Mouse (Mus musculus): ENCODE data around the gene Pard3.

The Pard3 gene

DNA sequence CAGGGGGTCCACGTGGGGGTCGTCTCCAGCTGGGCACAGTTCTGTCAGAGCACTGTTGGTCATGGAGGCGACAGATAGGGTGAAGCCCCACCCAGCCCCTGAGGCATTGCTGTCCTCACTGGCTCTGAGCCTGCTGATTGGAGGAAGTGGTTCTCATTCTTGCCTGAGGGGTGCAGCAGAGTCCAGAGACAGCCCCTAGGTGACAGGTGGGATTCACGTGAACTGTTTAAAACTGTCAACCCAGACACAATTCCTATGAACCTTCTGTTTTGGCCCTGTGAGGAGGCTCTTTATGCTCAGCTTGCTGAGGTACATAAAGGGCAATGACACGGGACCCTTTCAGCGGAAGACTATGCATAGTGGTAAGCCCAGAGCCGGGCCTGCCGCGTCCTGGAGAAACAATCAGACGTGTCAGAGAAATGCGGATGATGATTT, 488.5 kb downstream of the Pard3 start:
- CTCF ChIA-PET = interaction anchor here (0.6 kb wide), 1 partner anchor 273 kb away, joined by 11 read pairs; no protein-coding TSS in a partner anchor

GRCm38 (mm10) chr8:127552836-127553235, 489.1 kb downstream of the Pard3 start:
- CTCF ChIA-PET = no interaction called here

DNA sequence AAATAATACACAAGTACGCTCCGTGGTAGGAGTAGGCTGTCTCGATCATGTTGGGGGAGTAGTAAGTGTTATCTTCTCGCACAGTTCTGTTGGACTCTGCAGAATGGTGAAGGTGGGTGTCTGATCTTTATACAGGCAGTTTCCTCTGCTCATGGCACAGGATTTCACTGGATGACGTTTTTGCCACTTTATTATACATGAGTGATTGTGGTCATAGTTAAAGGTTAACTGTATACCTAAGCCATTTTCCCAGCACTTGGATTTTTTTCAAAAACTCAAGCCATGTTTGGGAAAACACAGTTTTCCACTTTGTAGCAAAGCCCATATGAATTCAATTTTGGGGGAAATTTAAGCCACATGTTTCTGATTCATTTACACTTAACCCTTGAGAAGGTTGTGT, 489.9 kb downstream of the Pard3 start:
- CTCF ChIA-PET = no interaction called here

GRCm38 (mm10) chr8:127555795-127556194, 492.1 kb downstream of the Pard3 start:
- CTCF ChIA-PET = no interaction called here

DNA sequence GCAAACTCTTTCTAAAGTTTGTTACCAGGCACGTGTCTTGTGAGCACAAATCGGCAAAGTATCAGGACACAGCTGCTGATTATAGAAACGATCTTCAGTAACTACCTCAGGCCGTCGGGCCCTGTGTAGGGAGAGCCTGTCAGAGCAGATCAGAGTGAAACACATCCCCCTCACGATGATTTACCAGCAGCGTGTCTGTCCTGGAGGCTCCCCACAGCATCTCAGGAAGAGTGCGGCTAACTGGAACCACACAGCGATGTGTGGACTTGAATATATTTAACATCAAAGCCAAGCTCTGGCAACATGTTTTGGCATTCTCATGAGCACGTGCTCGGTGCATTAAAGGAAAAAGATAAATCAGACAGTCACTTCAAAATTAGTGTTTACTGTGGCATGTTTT, 493.3 kb downstream of the Pard3 start:
- CTCF ChIA-PET = no interaction called here

DNA sequence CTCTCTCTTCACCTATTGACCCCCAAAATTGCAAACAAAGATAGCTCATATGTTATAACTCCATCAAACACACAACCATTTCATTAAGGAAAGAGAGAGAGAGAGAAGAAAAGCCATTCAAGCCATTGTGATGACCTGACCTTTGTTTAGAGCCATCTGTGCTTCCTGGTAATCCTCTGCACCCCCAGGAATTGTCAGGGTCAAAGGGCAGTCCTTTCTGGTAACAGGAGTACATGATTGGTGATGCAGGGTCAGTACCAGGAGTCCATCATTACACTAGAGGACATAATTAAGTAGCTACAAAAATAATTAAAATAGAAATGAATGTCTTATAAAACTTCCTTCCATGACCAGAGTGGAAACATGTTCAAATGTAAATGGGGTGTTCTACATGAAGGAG, 493.9 kb downstream of the Pard3 start:
- CTCF ChIA-PET = no interaction called here

GRCm38 (mm10) chr8:127563634-127564033, 499.9 kb downstream of the Pard3 start:
- CTCF ChIA-PET = no interaction called here

DNA sequence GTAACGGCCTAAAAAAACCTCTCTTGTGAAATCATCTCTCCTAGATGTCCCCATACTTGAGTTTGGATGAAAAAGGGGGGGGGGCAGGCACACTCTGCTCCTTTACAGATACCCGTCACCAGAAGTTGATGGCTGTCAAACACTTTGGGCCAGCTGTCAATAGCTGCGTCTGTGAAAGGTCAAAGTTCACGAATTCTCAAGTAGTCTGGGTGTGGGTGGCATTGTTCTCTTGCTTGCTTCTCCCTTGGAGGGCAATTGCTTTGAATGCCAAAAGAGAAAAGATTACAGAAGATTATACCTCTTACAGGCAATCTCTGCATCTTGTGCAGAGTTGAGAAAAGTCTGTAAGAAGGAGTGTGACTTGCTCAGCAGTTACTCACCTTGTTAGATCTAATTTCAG, 500.7 kb downstream of the Pard3 start:
- CTCF ChIA-PET = no interaction called here

DNA sequence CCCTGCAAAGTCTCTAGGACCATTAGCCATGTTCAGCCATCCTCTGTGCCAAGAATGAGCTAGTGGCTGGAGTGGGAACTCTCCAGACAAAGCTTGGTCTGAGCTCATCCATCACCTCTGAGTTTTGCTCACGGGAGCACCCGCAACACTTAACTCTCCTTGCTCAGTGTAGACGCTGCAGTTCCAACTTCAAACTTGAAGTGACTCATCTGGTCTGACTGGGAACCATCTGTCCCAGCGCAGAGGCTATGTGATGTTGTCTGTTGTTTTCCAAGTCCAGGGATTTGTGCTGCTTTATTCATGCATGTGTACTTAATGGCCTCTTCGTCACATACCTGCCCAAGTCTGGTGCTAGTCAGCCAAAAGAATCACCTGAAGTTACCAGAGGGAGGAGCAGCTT, 505.5 kb downstream of the Pard3 start:
- CTCF ChIA-PET = no interaction called here

GRCm38 (mm10) chr8:127570527-127570926, 506.8 kb downstream of the Pard3 start:
- CTCF ChIA-PET = no interaction called here

- CTCF ChIA-PET = no interaction called here
These were observed 508.8 kb downstream of the Pard3 start for GRCm38 (mm10) chr8:127572493-127572892.

- CTCF ChIA-PET = no interaction called here
These were observed 513.0 kb downstream of the Pard3 start for GRCm38 (mm10) chr8:127576657-127577056.

GRCm38 (mm10) chr8:127577656-127578055, 514.0 kb downstream of the Pard3 start:
- CTCF ChIA-PET = interaction anchor here (0.5 kb wide), 1 partner anchor 93 kb away, joined by 3 read pairs; no protein-coding TSS in a partner anchor

DNA sequence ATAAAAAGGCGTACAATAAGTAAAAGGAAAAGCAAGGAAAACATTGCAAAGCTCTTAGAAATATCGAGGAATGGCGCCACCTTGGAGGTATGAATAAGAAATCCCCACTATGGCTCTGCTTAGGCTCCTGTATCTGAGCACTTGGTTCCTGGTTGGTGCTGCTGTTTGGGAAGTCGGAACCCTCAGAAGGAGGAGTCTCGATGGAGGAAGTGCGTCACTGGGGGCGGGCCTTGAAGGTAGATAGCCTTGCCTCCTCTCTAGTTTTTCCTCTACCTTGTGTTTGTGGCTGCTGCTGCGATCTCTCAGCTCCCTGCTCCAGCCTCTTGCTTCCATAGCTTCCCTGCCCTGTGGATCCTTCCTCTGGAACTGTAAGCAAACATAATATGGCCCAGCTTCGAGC, 515.7 kb downstream of the Pard3 start:
- CTCF ChIA-PET = interaction anchor here (0.7 kb wide), 1 partner anchor 116 kb away, joined by 4 read pairs; no protein-coding TSS in a partner anchor

- CTCF ChIA-PET = no interaction called here
These were observed 519.7 kb downstream of the Pard3 start for GRCm38 (mm10) chr8:127583429-127583828.

DNA sequence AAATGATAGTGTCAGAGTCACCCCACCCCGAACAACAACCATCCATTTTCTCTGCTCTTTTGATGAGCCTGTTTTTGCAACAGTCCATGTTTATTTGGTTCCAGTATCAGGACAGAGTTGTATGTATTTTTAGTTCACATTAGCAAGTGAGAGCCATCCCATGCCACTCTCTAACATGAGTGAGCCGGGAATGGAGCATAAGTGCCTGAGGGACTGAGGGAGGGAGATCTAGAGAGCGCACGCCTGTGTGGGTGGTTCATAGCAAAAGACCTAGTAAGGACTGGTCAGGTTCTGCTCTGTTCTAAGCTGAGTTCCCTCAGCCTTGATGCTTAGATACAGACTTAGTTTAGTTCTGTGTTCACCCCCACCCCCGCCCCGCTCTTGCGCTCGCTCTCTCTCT, 521.9 kb downstream of the Pard3 start:
- CTCF ChIA-PET = no interaction called here

- CTCF ChIA-PET = interaction anchor here (0.8 kb wide), 1 partner anchor 777 kb away, joined by 3 read pairs; no protein-coding TSS in a partner anchor
These were observed 523.0 kb downstream of the Pard3 start for GRCm38 (mm10) chr8:127586681-127587080.

GRCm38 (mm10) chr8:127588313-127588712, 524.6 kb downstream of the Pard3 start:
- CTCF ChIA-PET = no interaction called here

DNA sequence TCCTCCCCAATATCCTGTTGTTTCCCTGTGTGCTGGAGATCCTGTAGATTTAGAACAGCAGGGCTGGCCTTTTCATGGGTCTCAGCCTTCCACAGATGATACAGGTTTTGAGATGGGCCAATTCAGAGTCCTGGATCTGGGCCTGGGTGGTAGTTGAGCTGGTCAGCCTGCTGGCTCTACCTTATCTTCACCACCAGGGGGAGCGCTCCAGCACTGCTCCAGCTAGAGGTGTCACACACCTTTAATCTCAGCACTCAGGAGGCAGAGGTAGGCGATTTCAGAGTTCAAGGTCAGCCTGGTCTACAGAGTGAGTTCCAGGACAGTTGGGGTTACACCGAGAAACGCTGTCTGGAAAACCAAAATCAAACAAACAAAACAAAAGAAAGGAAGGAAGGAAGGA, 525.6 kb downstream of the Pard3 start:
- CTCF ChIA-PET = interaction anchor here (0.6 kb wide), 1 partner anchor 9 kb away, joined by 7 read pairs; no protein-coding TSS in a partner anchor

DNA sequence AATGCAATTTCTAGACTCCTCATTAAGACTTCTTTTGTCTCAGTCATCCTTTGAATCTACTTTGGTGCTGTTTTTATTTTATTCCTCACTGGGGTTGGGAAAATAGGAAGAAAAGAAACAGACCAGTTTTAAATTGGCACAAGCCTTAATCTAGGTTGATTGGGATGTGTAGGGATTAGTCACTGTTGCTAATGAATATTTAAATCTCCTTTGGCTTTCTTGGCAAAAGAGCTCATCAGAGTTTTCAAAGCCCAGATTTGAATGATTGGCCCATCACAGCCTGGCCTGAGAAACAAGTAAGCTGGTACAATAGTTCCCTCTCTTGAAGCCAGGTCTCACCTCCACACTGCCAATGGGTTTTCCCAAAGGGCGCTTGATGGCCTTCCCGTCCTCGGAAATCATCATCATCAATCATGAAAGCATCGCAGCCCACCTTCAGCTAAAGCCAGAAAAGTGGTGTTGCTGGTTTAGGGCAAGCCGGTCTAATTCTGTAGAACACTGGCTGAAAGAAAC, 527.0 kb downstream of the Pard3 start:
- CTCF ChIA-PET = no interaction called here

DNA sequence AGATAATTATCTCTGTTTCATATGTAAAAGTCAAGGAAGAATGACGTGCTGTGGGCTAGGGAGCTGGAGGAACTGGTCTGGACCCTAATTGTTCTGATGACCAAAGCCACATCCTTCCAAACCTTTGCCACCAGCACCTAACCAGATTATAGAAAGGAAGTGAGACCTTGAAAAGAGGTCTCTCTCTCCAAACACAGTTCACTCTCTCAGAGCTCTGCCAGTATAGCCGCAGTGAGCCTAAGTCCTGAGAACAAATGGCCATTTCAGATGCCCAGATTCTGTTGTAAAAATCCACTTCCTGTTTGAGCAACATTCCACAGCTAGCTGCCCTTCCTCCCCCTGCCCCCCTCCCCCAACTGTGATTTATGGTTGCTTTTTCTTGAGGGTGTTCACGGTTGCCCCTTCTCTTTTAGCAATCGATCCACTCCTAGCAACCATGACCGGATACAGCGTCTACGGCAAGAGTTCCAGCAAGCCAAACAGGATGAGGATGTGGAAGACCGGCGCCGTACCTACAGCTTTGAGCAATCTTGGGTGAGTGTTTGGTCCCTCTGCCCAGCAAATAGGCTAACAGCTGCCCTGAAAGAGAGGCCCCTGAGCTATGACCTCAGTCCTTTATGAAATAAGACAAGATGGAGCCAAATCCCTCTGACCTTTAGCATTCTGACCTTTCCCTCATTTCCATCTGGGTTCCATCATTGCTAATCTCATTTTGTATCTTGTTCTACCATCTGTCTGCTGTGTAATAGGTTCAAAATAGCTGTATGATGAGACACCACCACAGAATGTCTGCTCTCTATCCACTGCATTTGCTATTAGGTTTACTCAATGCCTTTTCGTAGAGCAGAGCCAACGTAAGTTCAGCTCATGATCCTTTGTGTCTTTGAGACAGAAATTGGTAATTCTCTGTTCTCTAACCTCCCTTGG, 529.2 kb downstream of the Pard3 start:
- CTCF ChIA-PET = no interaction called here

GRCm38 (mm10) chr8:127600641-127601040, 536.9 kb downstream of the Pard3 start:
- CTCF ChIA-PET = no interaction called here

DNA sequence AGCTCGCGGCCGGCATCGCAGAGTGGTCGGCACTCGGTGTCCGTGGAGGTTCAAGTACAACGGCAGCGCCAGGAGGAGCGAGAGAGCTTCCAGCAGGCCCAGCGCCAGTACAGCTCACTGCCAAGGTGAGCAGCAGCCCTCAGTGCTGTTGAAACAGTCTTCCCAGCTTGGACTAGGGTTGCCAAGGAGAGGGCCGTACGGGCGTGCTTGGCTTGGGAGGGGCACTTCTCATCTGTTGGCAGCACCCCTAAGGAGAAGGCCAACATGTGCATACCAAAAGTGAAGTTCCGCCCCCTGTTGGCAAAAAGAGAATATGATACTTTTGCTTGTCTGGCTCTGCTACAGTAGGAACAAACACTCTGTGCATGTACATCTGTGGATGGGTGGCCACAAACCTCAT, 539.4 kb downstream of the Pard3 start:
- CTCF ChIA-PET = no interaction called here
